In the genomic region with DNA sequence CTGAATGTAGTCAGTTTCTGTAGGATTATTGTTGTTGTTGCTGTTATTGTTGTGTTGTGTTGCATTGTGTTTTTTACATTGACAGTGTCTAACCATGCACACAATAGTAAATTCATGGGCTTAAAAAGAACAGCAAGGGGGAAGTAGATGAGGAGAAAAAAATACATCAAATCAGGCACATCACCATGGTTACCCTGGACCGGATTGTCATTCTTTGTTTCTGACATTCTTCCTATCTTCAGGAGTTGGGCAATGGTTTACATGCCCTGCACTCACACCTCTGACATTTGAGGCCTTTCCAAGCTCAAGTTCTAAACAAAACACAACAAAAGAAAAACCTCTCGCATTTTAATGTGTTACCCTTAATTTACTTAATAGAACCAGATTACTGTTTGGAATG, we compare ENCODE assay signal across 25 mouse cellular contexts.
DNase-seq lines count a peak whose midpoint lies in the region; ATAC-seq and TF ChIP-seq lines count a peak whose summit lies in the region.
"Had no signal": no experiment of that assay in that cellular context is flagged by ENCODE, and none has a peak within 500 bp of the region (broad histone marks: within the 10 kb centered on the region; RNA-seq: fewer than 3 reads in every experiment).

No protein-coding gene starts in this region.

- H3K27ac ChIP-seq in hindbrain, postnatal 0 days, result no peak overlapping the region
- no peak overlapping the region for H3K27ac ChIP-seq in hindbrain, embryonic 13.5 days
- no peak overlapping the region for H3K27ac ChIP-seq in forebrain, embryonic 14.5 days (ENCODE audit: low read depth, low read length)
- no peak overlapping the region for H3K27ac ChIP-seq in midbrain, embryonic 16.5 days (ENCODE audit: low read length)
- H3K27ac ChIP-seq: embryonic facial prominence, embryonic 10.5 days; hindbrain, embryonic 14.5 days; limb, embryonic 13.5 days; liver, embryonic 12.5 days had no signal

- no peaks in the 10 kb centered on the region for H3K27me3 ChIP-seq in hindbrain, postnatal 0 days (ENCODE audit: insufficient read depth, low read length)
- H3K27me3 ChIP-seq in hindbrain, embryonic 13.5 days, result no peaks in the 10 kb centered on the region
- H3K27me3 ChIP-seq in forebrain, embryonic 14.5 days (replicated peaks; ENCODE audit: control insufficient read depth, insufficient read depth, low read length), result no peaks in the 10 kb centered on the region
- no peaks in the 10 kb centered on the region for H3K27me3 ChIP-seq in midbrain, embryonic 16.5 days (ENCODE audit: control insufficient read depth, insufficient read depth, low read depth, low read length)
- H3K27me3 ChIP-seq: heart, embryonic 12.5 days; limb, embryonic 13.5 days; liver, embryonic 12.5 days had no signal

- H3K9me3 ChIP-seq in hindbrain, postnatal 0 days (ENCODE audit: low read length), result no peaks in the 10 kb centered on the region
- H3K9me3 ChIP-seq in hindbrain, embryonic 13.5 days, result no peaks in the 10 kb centered on the region
- no peaks in the 10 kb centered on the region for H3K9me3 ChIP-seq in forebrain, embryonic 14.5 days (replicated peaks; ENCODE audit: control insufficient read depth, low read length)
- H3K9me3 ChIP-seq in midbrain, embryonic 16.5 days (replicated peaks; ENCODE audit: control insufficient read depth, low read length, poor library complexity, severe bottlenecking), result no peaks in the 10 kb centered on the region
- H3K9me3 ChIP-seq: embryonic facial prominence, embryonic 10.5 days; heart, embryonic 12.5 days; limb, embryonic 13.5 days; liver, embryonic 12.5 days had no signal

- no peak overlapping the region for H3K9ac ChIP-seq in hindbrain, postnatal 0 days (replicated peaks; ENCODE audit: low read length)
- H3K9ac ChIP-seq in hindbrain, embryonic 13.5 days, result no peak overlapping the region
- H3K9ac ChIP-seq in forebrain, embryonic 14.5 days (ENCODE audit: low read length), result no peak overlapping the region
- no peak overlapping the region for H3K9ac ChIP-seq in midbrain, embryonic 16.5 days (ENCODE audit: low read depth, low read length)
- H3K9ac ChIP-seq: heart, embryonic 12.5 days; hindbrain, embryonic 14.5 days; limb, embryonic 13.5 days; liver, embryonic 12.5 days had no signal

- DNase-seq in hindbrain, postnatal 0 days (ENCODE audit: low spot score), result peak; percentile 1
- peak; percentile 6 for DNase-seq in brain, embryonic 18.5 days (ENCODE audit: low read depth, low spot score)
- DNase-seq in forebrain, embryonic 14.5 days (ENCODE audit: low spot score), result peak; percentile 40
- no peak for DNase-seq in testis, postnatal 10 days (ENCODE audit: low spot score)
- no peak for DNase-seq in kidney, postnatal 10 days
- DNase-seq: adrenal gland, adult 8-10 months; cerebellum, adult 2 months; cerebellum, postnatal 25 days; gastrocnemius, postnatal 25 days; heart, adult 18-20 months; heart, postnatal 10 days; kidney, postnatal 4 days; lung, adult 18-20 months; lung, postnatal 10 days; right cerebral cortex, postnatal 14 days; thymus, postnatal 25 days had no signal

- TF ChIP-seq CTCF in hindbrain, postnatal 0 days (IDR thresholded peaks at IDR 0.05; ENCODE audit: low read depth), result no peak

- H3K4me2 ChIP-seq in hindbrain, postnatal 0 days (ENCODE audit: low read depth, low read length), result no peak overlapping the region
- no peak overlapping the region for H3K4me2 ChIP-seq in hindbrain, embryonic 13.5 days
- H3K4me2 ChIP-seq in forebrain, embryonic 14.5 days (ENCODE audit: low read length), result no peak overlapping the region
- no peak overlapping the region for H3K4me2 ChIP-seq in midbrain, embryonic 16.5 days (ENCODE audit: low read length)
- H3K4me2 ChIP-seq: heart, embryonic 12.5 days; hindbrain, embryonic 14.5 days; limb, embryonic 13.5 days; liver, embryonic 12.5 days had no signal

- H3K4me1 ChIP-seq in hindbrain, postnatal 0 days (ENCODE audit: insufficient read depth, low read length), result no peaks in the 10 kb centered on the region
- peaks cover 3% of the 10 kb centered on the region; the same call in 1 of the 2 replicates for H3K4me1 ChIP-seq in hindbrain, embryonic 13.5 days (replicated peaks)
- no peaks in the 10 kb centered on the region for H3K4me1 ChIP-seq in forebrain, embryonic 14.5 days (ENCODE audit: control insufficient read depth, insufficient read depth, low read length)
- H3K4me1 ChIP-seq in midbrain, embryonic 16.5 days (ENCODE audit: control insufficient read depth, insufficient read depth, low read length), result 0 out of 2 replicates have a peak, but pooled peaks cover 3% of the 10 kb centered on the region
- H3K4me1 ChIP-seq: embryonic facial prominence, embryonic 10.5 days; heart, embryonic 12.5 days; limb, embryonic 13.5 days; liver, embryonic 12.5 days had no signal

- no peaks in the 10 kb centered on the region for H3K36me3 ChIP-seq in hindbrain, postnatal 0 days (ENCODE audit: insufficient read depth, low read length)
- no peaks in the 10 kb centered on the region for H3K36me3 ChIP-seq in hindbrain, embryonic 13.5 days
- H3K36me3 ChIP-seq in forebrain, embryonic 14.5 days (ENCODE audit: control insufficient read depth, insufficient read depth, low read length), result no peaks in the 10 kb centered on the region
- no peaks in the 10 kb centered on the region for H3K36me3 ChIP-seq in midbrain, embryonic 16.5 days (ENCODE audit: control insufficient read depth, insufficient read depth, low read length)
- H3K36me3 ChIP-seq: embryonic facial prominence, embryonic 10.5 days; heart, embryonic 12.5 days; limb, embryonic 13.5 days; liver, embryonic 12.5 days had no signal

- no peak for ATAC-seq in hindbrain, postnatal 0 days
- no peak for ATAC-seq in hindbrain, embryonic 13.5 days (ENCODE audit: low FRiP score)
- ATAC-seq in forebrain, embryonic 14.5 days, result peak; percentile 52; the same call in 1 of the 2 replicates
- peak; percentile 67; the same call in 1 of the 2 replicates for ATAC-seq in midbrain, embryonic 16.5 days
- ATAC-seq: activated CD4-positive, CD25-positive, alpha-beta regulatory T cell, adult 4 months; intestine, embryonic 16.5 days; liver, embryonic 12.5 days had no signal

- 24% methylated on average over 2 of the region's 2 CpGs for WGBS in hindbrain, postnatal 0 days
- WGBS in hindbrain, embryonic 13.5 days, result 25% methylated on average over 2 of the region's 2 CpGs
- WGBS in forebrain, embryonic 14.5 days, result 10% methylated on average over 2 of the region's 2 CpGs
- WGBS in midbrain, embryonic 16.5 days, result 17% methylated on average over 2 of the region's 2 CpGs

- H3K4me3 ChIP-seq in hindbrain, postnatal 0 days (ENCODE audit: low read length), result no peak overlapping the region
- no peak overlapping the region for H3K4me3 ChIP-seq in hindbrain, embryonic 13.5 days
- H3K4me3 ChIP-seq in forebrain, embryonic 14.5 days (ENCODE audit: low read depth, low read length), result no peak overlapping the region
- H3K4me3 ChIP-seq in midbrain, embryonic 16.5 days (ENCODE audit: low read depth, low read length), result no peak overlapping the region
- H3K4me3 ChIP-seq: embryonic facial prominence, embryonic 10.5 days; heart, embryonic 12.5 days; limb, embryonic 13.5 days; liver, embryonic 12.5 days had no signal

Comparison
In these comparisons a context has a peak if more than half of its experiments do, and no peak if none do; other contexts are left out.
1. ATAC-seq: peak in forebrain, embryonic 14.5 days (single experiment) and midbrain, embryonic 16.5 days (single experiment); none in hindbrain, postnatal 0 days (single experiment) and hindbrain, embryonic 13.5 days (single experiment).
2. DNase-seq: peak in hindbrain, postnatal 0 days (single experiment), brain, embryonic 18.5 days (single experiment) and forebrain, embryonic 14.5 days (single experiment); none in testis, postnatal 10 days (single experiment) and kidney, postnatal 10 days (single experiment).